Mouse (Mus musculus): ENCODE data around the gene Cpeb3.

- TF ChIP-seq GATA1 (IDR thresholded peaks at IDR 0.05; ENCODE audit: low read length) (no peak), TAL1 (IDR thresholded peaks at IDR 0.05; ENCODE audit: low read length) (no peak)
Observed at GRCm38 (mm10) chr19:37009878-37010281, 198.5 kb downstream of the Cpeb3 start.
